Mouse (Mus musculus) heart, embryonic 14.5 days (tissue): Measurements from ENCODE around the gene Lmod3. TPM values are rescaled to one million over a fixed set of nuclear protein-coding genes. Genes with fewer than 3 reads are reported as not detected.
A peak's percentile ranks its signal among the peaks of the same experiment; 100 is the strongest.
"Not testable (repeated sequence)": the region's sequence is repeated elsewhere in the genome, so short reads cannot be mapped to it uniquely, and the experiment has no call there.

Experiments used
- ATAC-seq: fragments of 200-750 bp; cut with Nextera tagmentation; 2 replicates; pipeline ENCODE4 v1.8.0; 2017; ENCODE audit warnings: low read depth, moderate TSS enrichment; ENCODE audit not compliant: insufficient number of reproducible peaks, insufficient read depth, low FRiP score
- H3K27ac ChIP-seq, 2 experiments: fragments of 200-500 bp in 1 of 2; fragments of 300-500 bp in 1 of 2; sonication (generic) in 1 of 2; replicated peaks in 1 of 2; 2 replicates each; pipeline ENCODE4 v1.5.1; 2012 to 2014; ENCODE audit warnings: low read depth in 2 of 2, low read length in 2 of 2, control low read depth in 1 of 2, mild to moderate bottlenecking in 1 of 2, mixed read lengths in 1 of 2; ENCODE audit not compliant: control insufficient read depth in 1 of 2, insufficient read depth in 1 of 2
- H3K27me3 ChIP-seq: fragments of 300-500 bp; sonication (generic); 2 replicates; pipeline ENCODE4 v1.6.1; 2014; ENCODE audit warnings: mild to moderate bottlenecking, low read length, control low read depth; ENCODE audit not compliant: control insufficient read depth, insufficient read depth
- H3K36me3 ChIP-seq: fragments of 300-500 bp; sonication (generic); 2 replicates; pipeline ENCODE4 v1.6.1; 2014; ENCODE audit warnings: mild to moderate bottlenecking, control low read depth, low read length, mixed read lengths; ENCODE audit not compliant: control insufficient read depth, insufficient read depth
- H3K4me1 ChIP-seq, 2 experiments: fragments of 200-500 bp in 1 of 2; fragments of 300-500 bp in 1 of 2; sonication (generic) in 1 of 2; 2 replicates each; pipeline ENCODE4 v1.6.1; 2012 to 2014; ENCODE audit warnings: low read length in 2 of 2, control low read depth in 1 of 2, mixed read lengths in 1 of 2; ENCODE audit not compliant: control insufficient read depth in 2 of 2, insufficient read depth in 2 of 2
- H3K4me2 ChIP-seq: fragments of 300-500 bp; sonication (generic); 2 replicates; pipeline ENCODE4 v1.6.1; 2014; ENCODE audit warnings: mild to moderate bottlenecking, low read length
- H3K4me3 ChIP-seq, 2 experiments: fragments of 200-500 bp in 1 of 2; fragments of 300-500 bp in 1 of 2; sonication (generic) in 1 of 2; 2 replicates each; pipeline ENCODE4 v1.5.1; 2012 to 2014; ENCODE audit warnings: low read length in 2 of 2, mild to moderate bottlenecking in 2 of 2, control low read depth in 1 of 2, low read depth in 1 of 2, moderate library complexity in 1 of 2; ENCODE audit not compliant: control insufficient read depth in 1 of 2, insufficient read depth in 1 of 2
- H3K9ac ChIP-seq: fragments of 300-500 bp; sonication (generic); 2 replicates; pipeline ENCODE4 v1.6.1; 2014; ENCODE audit warnings: mild to moderate bottlenecking, low read length
- H3K9me3 ChIP-seq: fragments of 300-500 bp; sonication (generic); 2 replicates; pipeline ENCODE4 v1.6.1; 2016; ENCODE audit warnings: low read length, control low read depth; ENCODE audit not compliant: control insufficient read depth
- WGBS: fragments of 180-500 bp; shearing (Covaris S2); extraction: QIAGEN DNeasy Blood & Tissue Kit; methylation state at CpG from one replicate; pipeline ENCODE4 v1.1.7; 2014; 5-methylcytosine and 5-hydroxymethylcytosine counted together
- polyA plus RNA-seq: library from polyadenylated mRNA; unstranded; fragments of >200 nt; fragmentation: Nextera tagmentation; extraction: Ambion mirVana; gene quantifications from 2 replicates; pipeline ENCODE4 v1.2.1, GENCODE M21; 2014

The Lmod3 gene
- polyA plus RNA-seq, 1 experiment from 2014 or later: 21.7 TPM

- Histone ChIP-seq H3K27ac (peak overlapping the region; percentile 93 to 95), H3K4me2 (peak overlapping the region; percentile 48), H3K27me3 (no peaks in the 10 kb centered on the region), H3K4me3 (no peak overlapping the region), H3K36me3 (no peaks in the 10 kb centered on the region), H3K9me3 (no peaks in the 10 kb centered on the region), H3K9ac (0 out of 2 replicates have a peak overlapping the region, but pooled peaks have one; percentile 1), H3K4me1 (peaks cover 3 to 8% of the 10 kb centered on the region in 2 experiments; a peak in 3 of 4 replicates)
- 28% methylated on average over 8 of the region's 8 CpGs for WGBS
- ATAC-seq: peak; percentile 46
These were observed 12.7 kb upstream of the Lmod3 start for GRCm38 (mm10) chr6:97265240-97265639.

DNA sequence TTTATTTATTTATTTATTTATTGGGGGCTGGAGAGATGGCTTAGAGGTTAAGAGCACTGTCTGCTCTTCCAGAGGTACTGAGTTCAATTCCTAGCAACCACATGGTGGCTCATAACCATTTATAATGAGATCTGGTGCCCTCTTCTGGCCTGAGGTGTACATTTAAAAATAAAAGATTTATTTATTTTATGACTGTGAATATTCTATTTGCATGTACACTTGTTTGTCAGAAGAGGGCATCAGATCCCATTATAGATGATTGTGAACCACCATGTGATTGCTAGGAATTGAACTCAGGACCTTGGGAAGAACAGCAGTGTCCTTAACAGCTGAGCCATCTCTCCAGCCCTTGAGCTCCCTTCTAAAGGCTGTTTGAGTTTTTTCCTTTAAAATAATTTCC is 11.2 kb upstream of the Lmod3 start:
- not testable (repeated sequence) for H3K9me3 ChIP-seq, H3K4me3 ChIP-seq, H3K27me3 ChIP-seq, H3K9ac ChIP-seq, ATAC-seq, H3K4me1 ChIP-seq, H3K4me2 ChIP-seq, H3K36me3 ChIP-seq
- H3K27ac ChIP-seq: peak overlapping the region in 1 of 2 experiments; percentile 93; a peak in 1 of 4 replicates

DNA sequence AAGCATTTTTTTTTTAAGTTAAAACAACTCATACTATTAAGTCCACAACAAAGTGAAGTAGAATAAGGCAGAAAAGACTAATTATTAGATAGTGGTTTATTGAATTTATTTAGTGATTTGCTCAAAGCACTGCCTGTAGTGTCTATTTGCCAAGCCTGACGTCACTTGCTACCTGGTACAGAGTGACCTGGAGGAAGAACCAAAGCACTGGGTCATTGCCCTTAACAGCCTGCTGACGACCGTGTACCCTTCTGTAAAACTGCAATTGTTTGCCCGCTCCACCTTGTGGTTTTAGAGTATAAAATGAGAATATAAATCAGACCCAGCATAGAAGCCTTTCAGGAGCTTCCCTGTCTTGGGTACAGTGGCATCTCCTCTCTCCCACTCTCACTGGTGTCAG is 9.7 kb upstream of the Lmod3 start:
- Histone ChIP-seq H3K9me3 (no peaks in the 10 kb centered on the region), H3K27ac (no peak overlapping the region), H3K4me1 (peaks cover 8 to 15% of the 10 kb centered on the region in 2 experiments), H3K36me3 (no peaks in the 10 kb centered on the region), H3K4me2 (no peak overlapping the region), H3K27me3 (no peaks in the 10 kb centered on the region), H3K4me3 (no peak overlapping the region), H3K9ac (no peak overlapping the region)
- 83% methylated on average over 4 of the region's 4 CpGs for WGBS
- ATAC-seq: no peak

- H3K4me3 ChIP-seq, ATAC-seq, H3K9ac ChIP-seq, H3K4me2 ChIP-seq, H3K27ac ChIP-seq, H3K27me3 ChIP-seq, H3K9me3 ChIP-seq, H3K36me3 ChIP-seq: not testable (repeated sequence)
- peaks cover 0 to 13% of the 10 kb centered on the region in 2 experiments; a peak in 3 of 4 replicates for H3K4me1 ChIP-seq
- WGBS: 92% methylated on average over 2 of the region's 2 CpGs
These were observed 7.4 kb upstream of the Lmod3 start for GRCm38 (mm10) chr6:97259926-97260325.

GRCm38 (mm10) chr6:97258489-97258888 is 5.9 kb upstream of the Lmod3 start:
- ATAC-seq: no peak
- H3K36me3 ChIP-seq: no peaks in the 10 kb centered on the region
- H3K27me3 ChIP-seq: no peaks in the 10 kb centered on the region
- 77% methylated on average over 1 of the region's 1 CpGs for WGBS
- no peak overlapping the region for H3K4me3 ChIP-seq
- peaks cover 0 to 12% of the 10 kb centered on the region in 2 experiments; a peak in 1 of 4 replicates for H3K4me1 ChIP-seq
- no peaks in the 10 kb centered on the region for H3K9me3 ChIP-seq
- H3K9ac ChIP-seq: no peak overlapping the region
- H3K27ac ChIP-seq: no peak overlapping the region
- no peak overlapping the region for H3K4me2 ChIP-seq

DNA sequence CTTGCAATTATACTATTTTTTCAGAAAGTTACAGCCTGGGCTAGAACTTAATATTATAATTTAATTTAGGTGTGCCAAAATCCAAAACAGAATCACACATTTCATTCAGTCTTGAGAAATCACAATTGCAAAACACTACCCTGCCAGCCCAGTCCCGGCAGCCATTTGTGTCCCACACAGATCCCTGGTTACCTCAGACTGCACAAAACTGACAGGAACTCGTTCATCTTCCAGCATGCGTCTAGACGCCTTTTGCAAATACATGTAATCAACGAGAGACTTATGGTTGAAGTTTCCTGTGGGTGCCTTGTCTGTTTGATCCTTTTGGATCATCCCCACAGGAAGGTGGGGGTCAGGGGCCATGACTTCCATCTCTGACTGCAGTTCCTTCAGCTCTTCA is 473 bp downstream of the Lmod3 start:
- peak overlapping the region; percentile 64 for H3K4me2 ChIP-seq
- WGBS: 19% methylated on average over 5 of the region's 5 CpGs
- H3K9ac ChIP-seq: peak overlapping the region; percentile 71
- H3K36me3 ChIP-seq: peaks cover 12% of the 10 kb centered on the region
- H3K4me1 ChIP-seq: peaks cover 3 to 5% of the 10 kb centered on the region in 2 experiments; a peak in 3 of 4 replicates
- H3K9me3 ChIP-seq: no peaks in the 10 kb centered on the region
- peak overlapping the region; percentile 45 to 52 for H3K4me3 ChIP-seq
- ATAC-seq: no peak
- peak overlapping the region; percentile 92 to 94 for H3K27ac ChIP-seq
- no peaks in the 10 kb centered on the region for H3K27me3 ChIP-seq

GRCm38 (mm10) chr6:97250966-97251365 is 1.6 kb downstream of the Lmod3 start:
- H3K4me1 ChIP-seq: peaks cover 3 to 5% of the 10 kb centered on the region in 2 experiments; a peak in 3 of 4 replicates
- peaks cover 17% of the 10 kb centered on the region for H3K36me3 ChIP-seq
- H3K4me2 ChIP-seq: peak overlapping the region; percentile 64
- H3K9ac ChIP-seq: peak overlapping the region; percentile 71; the same call in 1 of the 2 replicates
- peak overlapping the region; percentile 3 to 45; a peak in 3 of 4 replicates for H3K4me3 ChIP-seq
- WGBS: 21% methylated on average over 6 of the region's 6 CpGs
- ATAC-seq: no peak
- no peaks in the 10 kb centered on the region for H3K27me3 ChIP-seq
- no peaks in the 10 kb centered on the region for H3K9me3 ChIP-seq
- H3K27ac ChIP-seq: no peak overlapping the region; a peak in 1 of 4 replicates

GRCm38 (mm10) chr6:97245200-97245599 is 7.4 kb downstream of the Lmod3 start:
- Histone ChIP-seq H3K4me3 (no peak overlapping the region), H3K9me3 (no peaks in the 10 kb centered on the region), H3K36me3 (peaks cover 30% of the 10 kb centered on the region), H3K4me2 (no peak overlapping the region), H3K4me1 (no peaks in the 10 kb centered on the region), H3K27me3 (no peaks in the 10 kb centered on the region), H3K9ac (no peak overlapping the region), H3K27ac (no peak overlapping the region)
- no peak for ATAC-seq
